Mouse (Mus musculus) cerebellum, adult 2 months (tissue): ENCODE measurements around the gene Fbxo27.

Experiments
- CTCF ChIP-seq: fragments of 200-500 bp; IDR thresholded peaks from 2 replicates; pipeline ENCODE4 v1.5.1; 2011; ENCODE audit warnings: low read depth, mild to moderate bottlenecking, control low read depth, low read length, moderate library complexity, borderline replicate concordance; ENCODE audit not compliant: insufficient read depth
- POLR2A ChIP-seq: fragments of 200-500 bp; IDR thresholded peaks from 2 replicates; pipeline ENCODE4 v1.6.1; 2011; ENCODE audit warnings: low read length, control low read depth, borderline replicate concordance; ENCODE audit not compliant: insufficient read depth

DNA sequence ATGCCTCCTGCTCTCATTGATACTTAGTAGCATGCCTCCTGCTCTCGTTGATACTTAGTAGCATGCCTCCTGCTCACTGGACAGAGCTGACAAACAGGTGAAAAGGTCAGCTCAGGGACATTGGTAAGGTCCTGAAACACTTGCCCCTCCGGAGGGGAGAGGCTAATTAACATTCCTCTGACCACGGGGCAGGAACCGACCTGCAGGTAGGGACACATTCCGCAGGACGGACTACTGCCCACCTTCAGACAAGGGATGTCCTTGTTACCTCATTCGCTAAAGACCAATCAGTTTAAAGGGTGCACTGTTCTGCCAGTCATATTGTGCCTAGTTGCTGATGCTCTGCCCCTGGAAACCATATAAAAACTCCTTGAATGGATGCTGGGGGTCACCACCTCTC is 1.6 kb upstream of the Fbxo27 start:
- TF ChIP-seq POLR2A (no peak), CTCF (no peak)
